Mouse (Mus musculus) lung, postnatal 0 days (tissue): ENCODE results near the gene Rab6b. TPM values are rescaled to one million over a fixed set of nuclear protein-coding genes. Genes with fewer than 3 reads are reported as not detected.

Source experiments
- ATAC-seq: fragments of 200-750 bp; cut with Nextera tagmentation; 2 replicates; pipeline ENCODE4 v1.8.0; 2017; ENCODE audit warnings: moderate library complexity
- DNase-seq: peaks from one replicate; pipeline ENCODE4 v3.0.0-alpha.2; 2016; ENCODE audit warnings: low spot score
- H3K27ac ChIP-seq: fragments of 300-500 bp; sonication (generic); 2 replicates; pipeline ENCODE4 v1.5.1; 2014; ENCODE audit warnings: antibody characterized with exemption, mild to moderate bottlenecking, low read length, mixed read lengths
- H3K27me3 ChIP-seq: fragments of 300-500 bp; sonication (generic); replicated peaks from 2 replicates; pipeline ENCODE4 v1.6.1; 2014; ENCODE audit warnings: low read length, mixed read lengths; ENCODE audit not compliant: insufficient read depth
- H3K36me3 ChIP-seq: fragments of 300-500 bp; sonication (generic); 2 replicates; pipeline ENCODE4 v1.6.1; 2014; ENCODE audit warnings: low read length, mixed read lengths; ENCODE audit not compliant: insufficient read depth
- H3K4me1 ChIP-seq: fragments of 300-500 bp; sonication (generic); 2 replicates; pipeline ENCODE4 v1.6.1; 2014; ENCODE audit warnings: antibody characterized with exemption, low read depth, low read length, mixed read lengths; ENCODE audit not compliant: insufficient read depth
- H3K4me2 ChIP-seq: fragments of 300-500 bp; sonication (generic); replicated peaks from 2 replicates; pipeline ENCODE4 v1.6.1; 2014; ENCODE audit warnings: low read depth, mild to moderate bottlenecking, low read length, moderate library complexity, mixed read lengths
- H3K4me3 ChIP-seq: fragments of 300-500 bp; sonication (generic); 2 replicates; pipeline ENCODE4 v1.5.1; 2014; ENCODE audit warnings: low read depth, low read length
- H3K9ac ChIP-seq: fragments of 300-500 bp; sonication (generic); replicated peaks from 2 replicates; pipeline ENCODE4 v1.6.1; 2014; ENCODE audit warnings: low read depth, mild to moderate bottlenecking
- H3K9me3 ChIP-seq: fragments of 300-500 bp; sonication (generic); 2 replicates; pipeline ENCODE4 v1.6.1; 2016; ENCODE audit warnings: low read length, mixed read lengths
- CTCF ChIP-seq: IDR thresholded peaks from 2 replicates; pipeline ENCODE4 v1.5.1; 2016; ENCODE audit warnings: antibody characterized with exemption, mild to moderate bottlenecking
- EP300 ChIP-seq: IDR thresholded peaks from 2 replicates; pipeline ENCODE4 v1.6.1; 2016; ENCODE audit warnings: antibody characterized with exemption, mild to moderate bottlenecking, control low read depth
- WGBS: fragments of 180-500 bp; shearing (Covaris S2); extraction: QIAGEN DNeasy Blood & Tissue Kit; methylation state at CpG from one replicate; pipeline ENCODE4 v1.1.7; 2014; 5-methylcytosine and 5-hydroxymethylcytosine counted together
- polyA plus RNA-seq: library from polyadenylated mRNA; unstranded; fragments of >200 nt; fragmentation: Nextera tagmentation; extraction: Ambion mirVana; gene quantifications from 2 replicates; pipeline ENCODE4 v1.2.1, GENCODE M21; 2015

The Rab6b gene
- polyA plus RNA-seq, 1 experiment from 2014 or later: 6.8 TPM

- DNase-seq: no peak
- Histone ChIP-seq H3K4me2 (no peak overlapping the region), H3K9me3 (no peaks in the 10 kb centered on the region), H3K9ac (no peak overlapping the region), H3K4me3 (no peak overlapping the region), H3K4me1 (no peaks in the 10 kb centered on the region), H3K27ac (no peak overlapping the region), H3K36me3 (peaks cover 19% of the 10 kb centered on the region), H3K27me3 (no peaks in the 10 kb centered on the region)
- 64% methylated on average over 3 of the region's 3 CpGs for WGBS
- no peak for TF ChIP-seq CTCF
- TF ChIP-seq EP300: no peak
- no peak for ATAC-seq
These were observed 28.2 kb upstream of the Rab6b start for GRCm38 (mm10) chr9:103083405-103083804.

DNA sequence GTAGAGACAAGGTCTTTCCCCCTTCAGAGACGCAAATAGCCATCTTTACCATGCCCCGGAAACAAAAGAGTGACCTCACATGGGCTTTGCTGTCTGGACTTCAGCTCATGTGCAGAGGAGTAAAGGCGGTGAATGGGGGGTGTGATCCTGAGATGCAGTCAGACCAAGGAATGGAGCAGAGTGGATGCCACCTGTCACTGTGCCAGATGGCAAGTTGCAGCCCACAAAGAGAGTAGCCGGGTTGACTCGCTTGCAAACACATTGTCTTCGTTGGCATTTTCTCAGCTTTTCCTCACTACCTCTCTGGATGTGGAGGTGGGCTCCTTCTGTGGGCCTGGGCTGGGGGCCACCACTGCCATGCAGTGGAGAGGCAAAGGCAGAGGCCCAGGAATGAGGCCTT, 24.9 kb upstream of the Rab6b start:
- TF ChIP-seq CTCF: no peak
- TF ChIP-seq EP300: no peak
- DNase-seq: no peak
- Histone ChIP-seq H3K4me3 (no peak overlapping the region), H3K27ac (no peak overlapping the region), H3K27me3 (no peaks in the 10 kb centered on the region), H3K36me3 (peaks cover 9% of the 10 kb centered on the region), H3K9ac (no peak overlapping the region), H3K4me1 (peaks cover 7% of the 10 kb centered on the region; the same call in 1 of the 2 replicates), H3K9me3 (no peaks in the 10 kb centered on the region), H3K4me2 (no peak overlapping the region)
- 89% methylated on average over 6 of the region's 6 CpGs for WGBS
- no peak for ATAC-seq

DNA sequence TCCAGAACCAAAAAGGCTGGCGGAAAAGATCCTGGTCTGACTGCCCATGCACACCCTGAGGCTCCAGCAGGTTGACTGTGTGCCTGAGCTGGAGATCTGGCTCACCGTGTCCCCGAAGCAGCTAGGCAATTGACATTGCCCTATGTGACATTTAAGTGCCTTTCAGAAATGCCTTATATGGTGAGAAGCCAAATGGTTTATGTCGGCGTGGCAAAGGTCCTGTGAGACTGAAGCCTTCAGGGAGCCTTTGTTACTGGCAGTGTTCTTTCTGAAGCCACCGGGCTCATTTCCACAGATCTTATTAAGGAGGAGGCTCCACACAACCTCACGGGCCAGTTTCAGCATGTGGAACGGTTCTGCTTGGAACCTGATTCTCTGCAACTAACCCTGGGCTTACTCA, 24.3 kb upstream of the Rab6b start:
- H3K4me1 ChIP-seq: peaks cover 7% of the 10 kb centered on the region; the same call in 1 of the 2 replicates
- no peak overlapping the region for H3K27ac ChIP-seq
- ATAC-seq (no peak), DNase-seq (no peak)
- TF ChIP-seq CTCF (no peak), EP300 (no peak)
- H3K4me3 ChIP-seq: no peak overlapping the region
- no peak overlapping the region for H3K4me2 ChIP-seq
- H3K27me3 ChIP-seq: no peaks in the 10 kb centered on the region
- no peaks in the 10 kb centered on the region for H3K9me3 ChIP-seq
- H3K9ac ChIP-seq: no peak overlapping the region
- WGBS: 54% methylated on average over 8 of the region's 8 CpGs
- H3K36me3 ChIP-seq: peaks cover 7% of the 10 kb centered on the region

GRCm38 (mm10) chr9:103088661-103089060, 22.9 kb upstream of the Rab6b start:
- no peak for DNase-seq
- H3K27ac ChIP-seq: no peak overlapping the region
- no peaks in the 10 kb centered on the region for H3K27me3 ChIP-seq
- no peak overlapping the region for H3K4me2 ChIP-seq
- H3K9ac ChIP-seq: no peak overlapping the region
- TF ChIP-seq EP300 (no peak), CTCF (no peak)
- no peaks in the 10 kb centered on the region for H3K9me3 ChIP-seq
- ATAC-seq: no peak
- H3K36me3 ChIP-seq: peaks cover 4% of the 10 kb centered on the region; the same call in 1 of the 2 replicates
- H3K4me3 ChIP-seq: no peak overlapping the region
- WGBS: 89% methylated on average over 2 of the region's 2 CpGs
- H3K4me1 ChIP-seq: peaks cover 10% of the 10 kb centered on the region; the same call in 1 of the 2 replicates

GRCm38 (mm10) chr9:103090116-103090875, 21.3 kb upstream of the Rab6b start:
- H3K4me2 ChIP-seq: no peak overlapping the region; the same call in 1 of the 2 replicates
- H3K9me3 ChIP-seq: no peaks in the 10 kb centered on the region
- H3K4me1 ChIP-seq: peaks cover 10% of the 10 kb centered on the region; the same call in 1 of the 2 replicates
- H3K4me3 ChIP-seq: no peak overlapping the region
- DNase-seq: peak; percentile 80
- H3K27me3 ChIP-seq: no peaks in the 10 kb centered on the region
- TF ChIP-seq CTCF (no peak), EP300 (peak; percentile 35; the same call in 1 of the 2 replicates)
- H3K9ac ChIP-seq: no peak overlapping the region
- peak overlapping the region; percentile 20; the same call in 1 of the 2 replicates for H3K27ac ChIP-seq
- peak; percentile 73 for ATAC-seq
- no peaks in the 10 kb centered on the region for H3K36me3 ChIP-seq
- 21% methylated on average over 9 of the region's 9 CpGs for WGBS

DNA sequence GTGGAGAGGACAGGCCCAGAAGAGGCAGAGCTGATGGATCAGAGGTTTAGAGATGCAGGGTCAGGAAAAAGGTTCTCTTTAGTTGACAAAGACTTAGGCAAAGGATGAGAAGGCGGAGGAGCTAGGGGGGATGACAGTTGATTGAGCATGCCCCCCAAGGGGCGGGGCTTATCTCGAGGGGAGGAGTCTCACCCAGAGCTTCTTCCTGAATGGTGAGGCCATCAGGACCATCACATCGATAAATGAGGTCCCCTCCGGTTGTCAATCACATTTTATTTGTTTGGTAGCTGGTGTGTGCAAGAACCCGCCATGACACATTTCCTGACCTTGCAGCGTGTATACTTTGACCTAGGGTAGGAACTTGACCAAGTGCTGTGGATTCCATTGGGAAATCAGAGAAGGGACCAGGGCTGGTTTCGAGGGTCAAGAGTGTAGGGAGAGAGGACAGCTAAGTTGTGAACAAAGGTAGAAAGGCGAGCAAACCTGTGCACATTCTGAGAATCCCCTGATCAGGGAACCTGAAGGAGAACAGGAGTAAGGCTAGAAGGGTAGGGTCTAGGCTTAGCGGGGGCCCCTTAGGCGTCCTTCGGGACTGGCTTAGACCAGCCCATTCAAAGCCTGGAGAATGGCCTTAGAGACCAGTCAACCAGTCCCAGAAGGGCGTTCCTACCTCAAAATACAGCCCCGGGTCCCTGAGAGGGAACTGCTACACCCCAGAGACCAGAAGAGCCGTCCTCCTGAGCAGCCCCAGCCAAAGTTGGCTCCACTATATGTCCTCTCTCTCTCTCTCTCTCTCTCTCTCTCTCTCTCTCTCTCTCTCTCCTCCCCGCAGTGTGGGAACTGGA, 20.3 kb upstream of the Rab6b start:
- Histone ChIP-seq H3K27me3 (no peaks in the 10 kb centered on the region), H3K4me3 (no peak overlapping the region), H3K9ac (no peak overlapping the region), H3K9me3 (no peaks in the 10 kb centered on the region), H3K4me2 (no peak overlapping the region), H3K27ac (no peak overlapping the region), H3K4me1 (peaks cover 10% of the 10 kb centered on the region; the same call in 1 of the 2 replicates), H3K36me3 (no peaks in the 10 kb centered on the region)
- 81% methylated on average over 15 of the region's 16 CpGs for WGBS
- ATAC-seq: no peak
- TF ChIP-seq CTCF (no peak), EP300 (no peak)
- DNase-seq: no peak
